ENCODE assay signal across 24 mouse cellular contexts in the genomic region with DNA sequence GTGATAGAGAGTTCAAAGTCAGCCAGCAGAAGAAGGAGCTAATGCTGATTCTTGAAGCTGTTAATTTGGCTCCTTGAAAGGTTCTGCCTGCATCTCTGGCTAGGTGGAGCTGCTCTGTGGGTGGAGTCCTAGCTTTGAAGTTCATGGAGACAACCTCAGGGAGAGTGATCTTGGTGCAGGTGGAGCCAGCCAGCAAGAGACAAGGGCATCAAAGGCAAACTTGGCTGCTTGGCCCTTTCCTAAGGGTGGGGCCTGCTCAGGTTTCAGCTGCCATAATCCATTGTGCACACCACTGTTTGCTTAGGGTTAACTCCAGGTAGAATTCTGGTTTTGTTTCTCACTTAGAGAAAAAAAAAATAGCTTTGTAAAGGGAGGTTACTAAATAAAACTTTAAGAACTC.
DNase-seq lines count a peak whose midpoint lies in the region; ATAC-seq and TF ChIP-seq lines count a peak whose summit lies in the region.
"Had no signal": no experiment of that assay in that cellular context is flagged by ENCODE, and none has a peak within 500 bp of the region (broad histone marks: within the 10 kb centered on the region; RNA-seq: fewer than 3 reads in every experiment).

No protein-coding gene starts in this region.

- H3K27me3 ChIP-seq in lung, embryonic 14.5 days (ENCODE audit: insufficient read depth, low read length): no peaks in the 10 kb centered on the region
- H3K27me3 ChIP-seq in embryonic facial prominence, embryonic 15.5 days: no peaks in the 10 kb centered on the region
- H3K27me3 ChIP-seq in stomach, embryonic 16.5 days (ENCODE audit: control insufficient read depth, insufficient read depth, low read length): no peaks in the 10 kb centered on the region
- H3K27me3 ChIP-seq: embryonic facial prominence, embryonic 12.5 days; forebrain, embryonic 13.5 days; hindbrain, embryonic 12.5 days; Patski had no signal

- no peak overlapping the region for H3K4me3 ChIP-seq in lung, embryonic 14.5 days (ENCODE audit: low read depth, low read length)
- H3K4me3 ChIP-seq in embryonic facial prominence, embryonic 15.5 days (replicated peaks): no peak overlapping the region
- H3K4me3 ChIP-seq in stomach, embryonic 16.5 days (replicated peaks; ENCODE audit: low read length): no peak overlapping the region
- H3K4me3 ChIP-seq: embryonic facial prominence, embryonic 12.5 days; forebrain, embryonic 13.5 days; gastrocnemius, adult 2 months; heart, embryonic 10.5 days; hindbrain, embryonic 12.5 days had no signal

- no peaks in the 10 kb centered on the region for H3K36me3 ChIP-seq in lung, embryonic 14.5 days (ENCODE audit: insufficient read depth)
- no peaks in the 10 kb centered on the region for H3K36me3 ChIP-seq in embryonic facial prominence, embryonic 15.5 days
- H3K36me3 ChIP-seq in stomach, embryonic 16.5 days (ENCODE audit: control insufficient read depth, insufficient read depth, low read length): no peaks in the 10 kb centered on the region
- H3K36me3 ChIP-seq: embryonic facial prominence, embryonic 12.5 days; heart, embryonic 10.5 days; hindbrain, embryonic 12.5 days had no signal

- peak; percentile 68 for DNase-seq in heart, adult 11 months
- DNase-seq in heart, adult 9 months (ENCODE audit: low spot score in 2 of 2): no peak
- DNase-seq in lung, embryonic 14.5 days: peak; percentile 7
- DNase-seq in lung, postnatal 10 days: no peak
- DNase-seq in right cerebral cortex, postnatal 4 days: no peak
- DNase-seq: adrenal gland, adult 8-10 months; adrenal gland, postnatal 36 days; cerebellum, adult 2 months; cerebellum, postnatal 14 days; embryo, embryonic 11 days; forebrain, postnatal 0 days; gastrocnemius, adult 2 months; gastrocnemius, postnatal 25 days; heart, postnatal 10 days; heart, postnatal 4 days had no signal

- H3K27ac ChIP-seq in lung, embryonic 14.5 days (ENCODE audit: low read depth): no peak overlapping the region
- H3K27ac ChIP-seq in embryonic facial prominence, embryonic 15.5 days (replicated peaks): no peak overlapping the region
- peak overlapping the region; percentile 39; the same call in 1 of the 2 replicates for H3K27ac ChIP-seq in stomach, embryonic 16.5 days (ENCODE audit: low read length)
- H3K27ac ChIP-seq: embryonic facial prominence, embryonic 12.5 days; forebrain, embryonic 13.5 days; gastrocnemius, adult 2 months; heart, embryonic 10.5 days; hindbrain, embryonic 12.5 days had no signal

- no peaks in the 10 kb centered on the region for H3K9me3 ChIP-seq in lung, embryonic 14.5 days (ENCODE audit: low read depth, low read length)
- no peaks in the 10 kb centered on the region for H3K9me3 ChIP-seq in embryonic facial prominence, embryonic 15.5 days (replicated peaks)
- no peaks in the 10 kb centered on the region for H3K9me3 ChIP-seq in stomach, embryonic 16.5 days (replicated peaks; ENCODE audit: control insufficient read depth, low read length)
- H3K9me3 ChIP-seq: embryonic facial prominence, embryonic 12.5 days; forebrain, embryonic 13.5 days; heart, embryonic 10.5 days; hindbrain, embryonic 12.5 days had no signal

- H3K9ac ChIP-seq in lung, embryonic 14.5 days: no peak overlapping the region
- H3K9ac ChIP-seq in embryonic facial prominence, embryonic 15.5 days: no peak overlapping the region
- H3K9ac ChIP-seq in stomach, embryonic 16.5 days (ENCODE audit: low read length): no peak overlapping the region
- H3K9ac ChIP-seq: embryonic facial prominence, embryonic 12.5 days; forebrain, embryonic 13.5 days; forebrain, postnatal 0 days; hindbrain, embryonic 12.5 days had no signal

- no peak overlapping the region for H3K4me2 ChIP-seq in lung, embryonic 14.5 days
- no peak overlapping the region for H3K4me2 ChIP-seq in embryonic facial prominence, embryonic 15.5 days (replicated peaks)
- H3K4me2 ChIP-seq in stomach, embryonic 16.5 days (ENCODE audit: low read depth, low read length): no peak overlapping the region
- H3K4me2 ChIP-seq: embryonic facial prominence, embryonic 12.5 days; forebrain, embryonic 13.5 days; hindbrain, embryonic 12.5 days had no signal

- TF ChIP-seq CTCF in lung, embryonic 14.5 days (IDR thresholded peaks at IDR 0.05; ENCODE audit: low read depth): no peak

- H3K4me1 ChIP-seq in lung, embryonic 14.5 days (ENCODE audit: insufficient read depth): no peaks in the 10 kb centered on the region
- no peaks in the 10 kb centered on the region for H3K4me1 ChIP-seq in embryonic facial prominence, embryonic 15.5 days
- H3K4me1 ChIP-seq in stomach, embryonic 16.5 days (ENCODE audit: control insufficient read depth, insufficient read depth, low read length): no peaks in the 10 kb centered on the region
- H3K4me1 ChIP-seq: embryonic facial prominence, embryonic 12.5 days; forebrain, embryonic 13.5 days; hindbrain, embryonic 12.5 days had no signal

- no peak; the same call in 1 of the 2 replicates for ATAC-seq in lung, embryonic 14.5 days (ENCODE audit: insufficient read depth)
- ATAC-seq in embryonic facial prominence, embryonic 15.5 days (ENCODE audit: insufficient number of reproducible peaks, low FRiP score, low TSS enrichment, low read depth): 0 out of 2 replicates have a peak, but pooled peaks have one; percentile 24
- ATAC-seq in stomach, embryonic 16.5 days (ENCODE audit: insufficient read depth, low FRiP score): peak; percentile 64; the same call in 1 of the 2 replicates
- no peak for ATAC-seq in inflammation-experienced regulatory T-cells, adult 6 months
- ATAC-seq: forebrain, embryonic 13.5 days; forebrain, postnatal 0 days; hindbrain, embryonic 16.5 days; Patski had no signal

Comparison
In these comparisons a context has a peak if more than half of its experiments do, and no peak if none do; other contexts are left out.
1. DNase-seq: peak in heart, adult 11 months (single experiment) and lung, embryonic 14.5 days (single experiment); none in heart, adult 9 months (0 of 2), lung, postnatal 10 days (single experiment) and right cerebral cortex, postnatal 4 days (single experiment).
2. ATAC-seq: peak in embryonic facial prominence, embryonic 15.5 days (single experiment) and stomach, embryonic 16.5 days (single experiment); none in lung, embryonic 14.5 days (single experiment) and inflammation-experienced regulatory T-cells, adult 6 months (single experiment).